ENCODE assay signal across 8 mouse cellular contexts in the genomic region with DNA sequence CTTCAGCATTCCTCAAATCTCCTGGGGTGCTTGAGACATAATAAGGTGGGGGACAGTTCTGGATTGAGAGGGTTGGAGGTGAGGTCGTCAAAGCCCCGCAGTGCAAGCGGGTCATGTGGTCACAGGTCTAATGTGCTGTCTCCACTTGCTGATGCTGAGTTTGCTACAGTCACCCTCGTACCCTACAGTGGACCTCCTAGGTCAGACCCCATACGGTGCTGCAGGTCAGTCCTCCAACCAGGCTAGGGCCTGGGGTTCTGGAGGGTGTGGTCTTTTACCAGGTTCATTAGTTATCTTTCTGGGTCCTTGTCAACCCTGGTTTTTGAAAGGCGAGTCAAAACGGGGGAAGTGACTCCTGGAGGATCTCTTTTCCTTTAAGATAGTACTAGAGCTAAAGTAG. TPM values are rescaled to one million over a fixed set of nuclear protein-coding genes. Genes with fewer than 3 reads are reported as not detected.
DNase-seq lines count a peak whose midpoint lies in the region; ATAC-seq and TF ChIP-seq lines count a peak whose summit lies in the region.

No protein-coding gene starts in this region.

- no peaks in the 10 kb centered on the region for H3K27me3 ChIP-seq in C2C12 (ENCODE audit: control insufficient read depth, insufficient read depth, insufficient read length)
- no peaks in the 10 kb centered on the region; the same call in 1 of the 2 replicates for H3K27me3 ChIP-seq in forebrain, embryonic 11.5 days (ENCODE audit: control insufficient read depth, insufficient read depth, low read length)
- H3K27me3 ChIP-seq in liver, embryonic 12.5 days (replicated peaks) = 0 out of 2 replicates have a peak, but pooled peaks cover 4% of the 10 kb centered on the region

- peak overlapping the region; percentile 87 for H3K4me2 ChIP-seq in forebrain, embryonic 11.5 days (ENCODE audit: low read depth, low read length, severe bottlenecking)
- peak overlapping the region; percentile 97 for H3K4me2 ChIP-seq in liver, embryonic 12.5 days

- peaks cover 41% of the 10 kb centered on the region for H3K79me3 ChIP-seq in C2C12 (ENCODE audit: low read depth)

- WGBS in forebrain, embryonic 11.5 days = 5% methylated on average over 7 of the region's 7 CpGs
- 11% methylated on average over 7 of the region's 7 CpGs for WGBS in liver, embryonic 12.5 days (ENCODE audit: insufficient replicate concordance)

- peak overlapping the region; percentile 84 for H3K4me3 ChIP-seq in C2C12 (ENCODE audit: insufficient read depth, poor library complexity, severe bottlenecking)
- peak overlapping the region; percentile 86 for H3K4me3 ChIP-seq in forebrain, embryonic 11.5 days (ENCODE audit: low read depth, low read length)
- H3K4me3 ChIP-seq in liver, embryonic 12.5 days = peak overlapping the region; percentile 90

- H3K9ac ChIP-seq in forebrain, embryonic 11.5 days (ENCODE audit: low read length) = peak overlapping the region; percentile 91
- peak overlapping the region; percentile 97 for H3K9ac ChIP-seq in liver, embryonic 12.5 days

- peak overlapping the region; percentile 99 for H3ac ChIP-seq in C2C12 (ENCODE audit: control insufficient read depth, insufficient read length, low read depth)

- peaks cover 9% of the 10 kb centered on the region for H3K36me3 ChIP-seq in C2C12 (ENCODE audit: control insufficient read depth, insufficient read depth)
- no peaks in the 10 kb centered on the region for H3K36me3 ChIP-seq in forebrain, embryonic 11.5 days (ENCODE audit: control insufficient read depth, insufficient read depth, low read length)
- H3K36me3 ChIP-seq in liver, embryonic 12.5 days = no peaks in the 10 kb centered on the region; the same call in 1 of the 2 replicates

- H3K27ac ChIP-seq in forebrain, embryonic 11.5 days (ENCODE audit: low read depth, low read length) = no peak overlapping the region; the same call in 1 of the 2 replicates
- peak overlapping the region; percentile 65; the same call in 1 of the 2 replicates for H3K27ac ChIP-seq in liver, embryonic 12.5 days

- peaks cover 48% of the 10 kb centered on the region for H3K79me2 ChIP-seq in C2C12 (ENCODE audit: control insufficient read depth, insufficient read depth)

- no peaks in the 10 kb centered on the region for H3K9me3 ChIP-seq in forebrain, embryonic 11.5 days (ENCODE audit: control insufficient read depth, low read length)
- H3K9me3 ChIP-seq in liver, embryonic 12.5 days (replicated peaks) = no peaks in the 10 kb centered on the region

- H3K4me1 ChIP-seq in forebrain, embryonic 11.5 days (replicated peaks; ENCODE audit: control insufficient read depth, insufficient read depth, low read length) = peaks cover 16% of the 10 kb centered on the region; the same call in 1 of the 2 replicates
- peaks cover 93% of the 10 kb centered on the region for H3K4me1 ChIP-seq in liver, embryonic 12.5 days

- peak; percentile 19; the same call in 1 of the 2 replicates for ATAC-seq in forebrain, embryonic 11.5 days (replicated peaks; ENCODE audit: low FRiP score)
- no peak for ATAC-seq in liver, embryonic 12.5 days
- ATAC-seq in activated CD4-positive, CD25-positive, alpha-beta regulatory T cell, adult 4 months = no peak

- no peak for TF ChIP-seq CTCF in C2C12 (IDR thresholded peaks at IDR 0.05; ENCODE audit: control insufficient read depth, insufficient read depth, insufficient read length)

- DNase-seq in cerebellum, adult 9-11 months = peak; percentile 79
- no peak for DNase-seq in cerebellum, postnatal 36 days
- no peak for DNase-seq in forebrain, embryonic 11.5 days (ENCODE audit: low spot score)
- DNase-seq in Muller cell, postnatal 12 days (ENCODE audit: inconsistent ontology term) = no peak
- DNase-seq in kidney, adult 11 months = no peak

TF ChIP-seq in C2C12, 6 proteins besides CTCF, POLR2A, EP300 and RAD21:
- TF ChIP-seq USF1 (IDR thresholded peaks at IDR 0.05; ENCODE audit: low read depth) = peak; percentile 58
- no peak for TF ChIP-seq CEBPB (IDR thresholded peaks at IDR 0.05; ENCODE audit: low read depth)
TF ChIP-seq in C2C12: peak in this region for 1.

RNA-seq across cellular contexts. Expression of a gene that starts 0.4 kb away (rescaled TPM):
- polyA plus RNA-seq in C2C12 (2012; fragmentation: generic; extraction: Trizol) = 36.2 TPM
- 15.5 and 16.6 TPM in 2 replicates for polyA plus RNA-seq in forebrain, embryonic 11.5 days (2014; fragmentation: Nextera tagmentation; extraction: Ambion mirVana)
- 14.4 and 15.1 TPM in 2 replicates for polyA plus RNA-seq in liver, embryonic 12.5 days (2016; fragmentation: Nextera tagmentation; extraction: Ambion mirVana)
- polyA plus RNA-seq in activated CD4-positive, CD25-positive, alpha-beta regulatory T cell, adult 4 months (2017; shearing (Covaris generic)) = 10 to 100 TPM; 20.5 to 22.7 TPM

RNA-seq across cellular contexts. Expression of a gene that starts 24.3 kb away (rescaled TPM):
- polyA plus RNA-seq in C2C12 (2012; fragmentation: generic; extraction: Trizol) = 0.16 TPM
- 7.3 and 7.9 TPM in 2 replicates for polyA plus RNA-seq in forebrain, embryonic 11.5 days (2014; fragmentation: Nextera tagmentation; extraction: Ambion mirVana)
- polyA plus RNA-seq in liver, embryonic 12.5 days (2016; fragmentation: Nextera tagmentation; extraction: Ambion mirVana) = 0.11 and 0.25 TPM in 2 replicates
- 1 to 10 TPM; 3.9 to 4.9 TPM for polyA plus RNA-seq in activated CD4-positive, CD25-positive, alpha-beta regulatory T cell, adult 4 months (2017; shearing (Covaris generic))
